Mouse (Mus musculus): ENCODE results near the gene Cyp26a1. TPM values are rescaled to one million over a fixed set of nuclear protein-coding genes. Genes with fewer than 3 reads are reported as not detected.

The Cyp26a1 gene
- polyA plus RNA-seq (2012) = 0.43 and 0.94 TPM in 2 replicates

DNA sequence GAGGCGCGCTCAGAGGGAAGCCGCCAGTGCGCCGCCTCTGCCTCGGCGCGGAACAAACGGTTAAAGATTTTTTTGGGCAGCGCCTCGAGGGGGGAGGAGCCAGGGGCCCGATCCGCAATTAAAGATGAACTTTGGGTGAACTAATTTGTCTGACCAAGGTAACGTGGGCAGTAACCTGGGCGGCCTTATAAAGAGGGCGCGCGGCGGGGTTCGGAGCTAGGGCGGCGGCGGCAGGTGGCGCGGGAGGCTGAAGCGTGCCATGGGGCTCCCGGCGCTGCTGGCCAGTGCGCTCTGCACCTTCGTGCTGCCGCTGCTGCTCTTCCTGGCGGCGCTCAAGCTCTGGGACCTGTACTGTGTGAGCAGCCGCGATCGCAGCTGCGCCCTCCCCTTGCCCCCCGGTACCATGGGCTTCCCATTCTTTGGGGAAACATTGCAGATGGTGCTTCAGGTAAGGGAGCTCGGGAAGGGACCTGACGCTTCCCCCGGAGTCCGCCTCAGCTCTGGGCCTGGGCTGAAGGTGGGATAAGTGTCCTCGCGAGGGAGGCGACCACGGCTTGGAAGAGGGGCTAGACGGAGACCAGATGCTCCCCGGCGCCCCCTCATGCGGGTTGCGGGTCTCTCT is at the start of gene Cyp26a1:
Gene Cyp26a1, plus strand, starts transcription at position 148 of the 622 bp plus-strand sequence.

GRCm38 (mm10) chr19:37685281-37685680 is 12.3 kb upstream of the Cyp26a1 start, which contains the start of gene Cyp26c1:
Gene Cyp26c1 (plus strand): TSS chr19:37685581.

Other genes starting within 250 kb of the Cyp26a1 start
- gene Exoc6, start 147.4 kb upstream of the Cyp26a1 start, polyA plus RNA-seq (2012) = 18.6 and 20.0 TPM in 2 replicates
- 0.09 and 0.22 TPM in 2 replicates for gene Cyp26c1, start 12.2 kb upstream of the Cyp26a1 start, polyA plus RNA-seq (2012)